Mouse (Mus musculus) embryonic facial prominence, embryonic 11.5 days (tissue): ENCODE measurements around the gene Krt4. TPM values are rescaled to one million over a fixed set of nuclear protein-coding genes. Genes with fewer than 3 reads are reported as not detected.

ENCODE experiments used
- ATAC-seq: fragments of 200-750 bp; cut with Nextera tagmentation; replicated peaks from 2 replicates; pipeline ENCODE4 v1.8.0; 2017; ENCODE audit warnings: low read depth; ENCODE audit not compliant: insufficient number of reproducible peaks, low FRiP score, low TSS enrichment
- DNase-seq: peaks from one replicate; pipeline ENCODE4 v3.0.0-alpha.2; 2015; ENCODE audit warnings: low spot score
- H3K27ac ChIP-seq: fragments of 300-500 bp; sonication (generic); replicated peaks from 2 replicates; pipeline ENCODE4 v1.5.1; 2014; ENCODE audit warnings: mild to moderate bottlenecking, low read depth, low read length, control low read depth
- H3K27me3 ChIP-seq: fragments of 300-500 bp; sonication (generic); 2 replicates; pipeline ENCODE4 v1.6.1; 2014; ENCODE audit warnings: mild to moderate bottlenecking, low read length, moderate library complexity, mixed read lengths; ENCODE audit not compliant: control insufficient read depth, insufficient read depth
- H3K36me3 ChIP-seq: fragments of 300-500 bp; sonication (generic); replicated peaks from 2 replicates; pipeline ENCODE4 v1.6.1; 2014; ENCODE audit warnings: low read depth, mild to moderate bottlenecking, low read length, moderate library complexity, mixed read lengths; ENCODE audit not compliant: control insufficient read depth, insufficient read depth
- H3K4me1 ChIP-seq: fragments of 300-500 bp; sonication (generic); 2 replicates; pipeline ENCODE4 v1.6.1; 2014; ENCODE audit warnings: low read length, mixed read lengths; ENCODE audit not compliant: control insufficient read depth, insufficient read depth
- H3K4me2 ChIP-seq: fragments of 300-500 bp; sonication (generic); 2 replicates; pipeline ENCODE4 v1.6.1; 2014; ENCODE audit warnings: low read depth, mild to moderate bottlenecking, control low read depth, low read length, moderate library complexity
- H3K4me3 ChIP-seq: fragments of 300-500 bp; sonication (generic); 2 replicates; pipeline ENCODE4 v1.5.1; 2014; ENCODE audit warnings: low read depth, low read length, control low read depth
- H3K9ac ChIP-seq: fragments of 300-500 bp; sonication (generic); replicated peaks from 2 replicates; pipeline ENCODE4 v1.6.1; 2014; ENCODE audit warnings: mild to moderate bottlenecking, control low read depth, low read length
- H3K9me3 ChIP-seq: fragments of 300-500 bp; sonication (generic); replicated peaks from 2 replicates; pipeline ENCODE4 v1.6.1; 2016; ENCODE audit warnings: mild to moderate bottlenecking, low read length, inconsistent platforms, mixed read lengths; ENCODE audit not compliant: control insufficient read depth
- WGBS: fragments of 180-500 bp; shearing (Covaris S2); extraction: QIAGEN DNeasy Blood & Tissue Kit; methylation state at CpG from one replicate; pipeline ENCODE4 v1.1.7; 2014; 5-methylcytosine and 5-hydroxymethylcytosine counted together
- polyA plus RNA-seq: library from polyadenylated mRNA; unstranded; fragments of >200 nt; fragmentation: Nextera tagmentation; extraction: Ambion mirVana; gene quantifications from 2 replicates; pipeline ENCODE4 v1.2.1, GENCODE M21; 2014

The Krt4 gene
- polyA plus RNA-seq: not detected in 2 replicates

- H3K9ac ChIP-seq: no peak within 1 kb of the TSS
- ATAC-seq (no peak), DNase-seq (no peak)
- H3K4me2 ChIP-seq: no peak within 1 kb of the TSS
- no peaks in the 10 kb centered on the region for H3K27me3 ChIP-seq
- no peaks in the 10 kb centered on the region; the same call in 1 of the 2 replicates for H3K4me1 ChIP-seq
- H3K9me3 ChIP-seq: no peaks in the 10 kb centered on the region
- H3K27ac ChIP-seq: no peak within 1 kb of the TSS
- no peaks in the 10 kb centered on the region for H3K36me3 ChIP-seq
- H3K4me3 ChIP-seq: no peak within 1 kb of the TSS
- 78% methylated on average over 11 of the region's 11 CpGs for WGBS
Measured at GRCm38 (mm10) chr15:101924635-101925034, at the start of gene Krt4. Gene Krt4 (minus strand): TSS chr15:101924735.

- no peaks in the 10 kb centered on the region for H3K9me3 ChIP-seq
- no peak overlapping the region for H3K4me3 ChIP-seq
- no peak for ATAC-seq
- no peaks in the 10 kb centered on the region for H3K27me3 ChIP-seq
- no peak overlapping the region for H3K27ac ChIP-seq
- H3K4me1 ChIP-seq: no peaks in the 10 kb centered on the region
- DNase-seq: peak; percentile 96
- WGBS: 9% methylated on average over 15 of the region's 15 CpGs
- H3K9ac ChIP-seq: no peak overlapping the region
- no peaks in the 10 kb centered on the region for H3K36me3 ChIP-seq
- H3K4me2 ChIP-seq: no peak overlapping the region
Measured at GRCm38 (mm10) chr15:101973414-101974077, 49.0 kb upstream of the Krt4 start.

- H3K27ac ChIP-seq: no peak overlapping the region
- DNase-seq: peak; percentile 82
- no peak overlapping the region for H3K4me2 ChIP-seq
- WGBS: 10% methylated on average over 3 of the region's 6 CpGs
- H3K9me3 ChIP-seq: no peaks in the 10 kb centered on the region
- H3K4me1 ChIP-seq: no peaks in the 10 kb centered on the region
- H3K4me3 ChIP-seq: no peak overlapping the region
- H3K9ac ChIP-seq: no peak overlapping the region
- H3K36me3 ChIP-seq: no peaks in the 10 kb centered on the region
- ATAC-seq: no peak
- no peaks in the 10 kb centered on the region for H3K27me3 ChIP-seq
Measured at GRCm38 (mm10) chr15:101970536-101970935, 46.0 kb upstream of the Krt4 start.

- no peaks in the 10 kb centered on the region for H3K9me3 ChIP-seq
- no peaks in the 10 kb centered on the region for H3K27me3 ChIP-seq
- no peaks in the 10 kb centered on the region for H3K4me1 ChIP-seq
- ATAC-seq: no peak
- no peak overlapping the region for H3K9ac ChIP-seq
- 80% methylated on average over 8 of the region's 8 CpGs for WGBS
- no peak for DNase-seq
- no peak overlapping the region for H3K27ac ChIP-seq
- no peak overlapping the region for H3K4me3 ChIP-seq
- H3K36me3 ChIP-seq: no peaks in the 10 kb centered on the region
- no peak overlapping the region for H3K4me2 ChIP-seq
Measured at GRCm38 (mm10) chr15:101966808-101967207, 42.3 kb upstream of the Krt4 start.

- 89% methylated on average over 3 of the region's 3 CpGs for WGBS
Measured at GRCm38 (mm10) chr15:101958891-101959290, 34.4 kb upstream of the Krt4 start.

GRCm38 (mm10) chr15:101954187-101954586 lies 29.7 kb upstream of the Krt4 start, which contains the start of gene Krt78:
Gene Krt78 (minus strand): TSS chr15:101954287.
- 84% methylated on average over 9 of the region's 9 CpGs for WGBS
- Histone ChIP-seq H3K4me2 (no peak within 1 kb of the TSS), H3K27me3 (no peaks in the 10 kb centered on the region), H3K9me3 (no peaks in the 10 kb centered on the region), H3K36me3 (no peaks in the 10 kb centered on the region), H3K4me1 (no peaks in the 10 kb centered on the region), H3K27ac (no peak within 1 kb of the TSS), H3K9ac (no peak within 1 kb of the TSS), H3K4me3 (no peak within 1 kb of the TSS)
- DNase-seq (no peak), ATAC-seq (no peak)

More at GRCm38 (mm10) chr15:101958891-101959290, 34.4 kb upstream of the Krt4 start:
- ATAC-seq (no peak), DNase-seq (no peak)
- Histone ChIP-seq H3K36me3 (no peaks in the 10 kb centered on the region), H3K4me2 (no peak overlapping the region), H3K27ac (no peak overlapping the region), H3K9ac (no peak overlapping the region), H3K4me3 (no peak overlapping the region), H3K4me1 (no peaks in the 10 kb centered on the region), H3K27me3 (no peaks in the 10 kb centered on the region), H3K9me3 (no peaks in the 10 kb centered on the region)

- 84% methylated on average over 7 of the region's 7 CpGs for WGBS
- Histone ChIP-seq H3K4me3 (no peak overlapping the region), H3K4me1 (no peaks in the 10 kb centered on the region), H3K4me2 (no peak overlapping the region), H3K36me3 (no peaks in the 10 kb centered on the region), H3K27ac (no peak overlapping the region), H3K27me3 (no peaks in the 10 kb centered on the region), H3K9me3 (no peaks in the 10 kb centered on the region), H3K9ac (no peak overlapping the region)
- DNase-seq (no peak), ATAC-seq (no peak)
Measured at GRCm38 (mm10) chr15:101952733-101953474, 28.4 kb upstream of the Krt4 start.

- WGBS: 82% methylated on average over 1 of the region's 1 CpGs
- Histone ChIP-seq H3K4me3 (no peak overlapping the region), H3K27me3 (no peaks in the 10 kb centered on the region), H3K9me3 (no peaks in the 10 kb centered on the region), H3K27ac (no peak overlapping the region), H3K36me3 (no peaks in the 10 kb centered on the region), H3K9ac (no peak overlapping the region), H3K4me2 (no peak overlapping the region), H3K4me1 (no peaks in the 10 kb centered on the region)
- ATAC-seq (no peak), DNase-seq (no peak)
Measured at GRCm38 (mm10) chr15:101945430-101945829, 20.9 kb upstream of the Krt4 start.
